Mouse (Mus musculus): ENCODE measurements around the gene Garem2. TPM values are rescaled to one million over a fixed set of nuclear protein-coding genes. Genes with fewer than 3 reads are reported as not detected.

Gene Garem2
- total and polyA plus RNA-seq, 3 experiments: 0.21 TPM; not detected in 2

DNA sequence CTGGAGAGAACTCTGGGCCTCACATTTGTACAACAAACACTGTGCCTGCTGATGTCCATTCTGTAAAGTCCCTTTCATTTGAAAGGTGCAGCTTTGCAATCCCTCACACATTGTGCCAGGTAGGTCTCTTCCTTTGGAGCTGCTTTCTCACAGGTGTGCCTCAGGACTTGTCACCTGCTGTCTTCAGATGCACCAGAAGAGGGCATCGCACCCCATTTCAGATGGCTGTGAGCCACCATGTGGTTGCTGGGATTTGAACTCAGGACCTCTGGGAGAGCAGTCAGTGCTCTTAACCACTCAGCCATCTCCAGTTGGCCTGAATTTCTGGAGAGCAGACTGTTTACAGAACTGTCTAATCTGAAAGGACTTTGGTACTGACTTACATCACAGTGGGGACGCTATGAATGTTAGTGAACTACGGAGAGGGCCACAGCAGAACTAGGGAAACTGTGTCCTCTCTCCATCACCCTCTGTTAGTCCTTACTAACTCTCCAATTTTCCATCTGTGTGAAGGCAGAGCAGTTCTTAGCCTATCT, 7.6 kb downstream of the Garem2 start:
- Histone ChIP-seq H3K4me2 (ENCODE audit: insufficient read depth, low read depth, poor library complexity, severe bottlenecking) (no peak overlapping the region), H3K4me1 (ENCODE audit: control insufficient read depth in 1 of 2, insufficient read depth in 2 of 2) (peaks cover 2 to 7% of the 10 kb centered on the region in 2 experiments; a peak in 1 of 4 replicates), H3K27ac (ENCODE audit: insufficient read depth, low read depth) (no peak overlapping the region), H3K9ac (ENCODE audit: insufficient read depth, low read depth) (no peak overlapping the region), H3K4me3 (replicated peaks in 1 of 3; ENCODE audit: low read depth in 2 of 3, low read length in 2 of 3, poor library complexity in 1 of 3) (no peak overlapping the region), H3K79me2 (replicated peaks; ENCODE audit: control insufficient read depth, extremely low read depth, insufficient read depth, poor library complexity, severe bottlenecking) (no peaks in the 10 kb centered on the region), H3K9me3 (replicated peaks; ENCODE audit: low read length) (peaks cover 12% of the 10 kb centered on the region), H3K36me3 (replicated peaks in 1 of 2; ENCODE audit: control insufficient read depth in 1 of 2, insufficient read depth in 1 of 2, low read length in 1 of 2) (peaks cover 0 to 23% of the 10 kb centered on the region in 2 experiments), H3K27me3 (replicated peaks) (no peaks in the 10 kb centered on the region)
- no peak for TF ChIP-seq MAZ (IDR thresholded peaks at IDR 0.05; ENCODE audit: low read depth, low read length)
- no peak for TF ChIP-seq MYC (IDR thresholded peaks at IDR 0.05; ENCODE audit: low read depth, low read length)
- no peak for TF ChIP-seq CHD2 (IDR thresholded peaks at IDR 0.05; ENCODE audit: low read length)
- TF ChIP-seq ZKSCAN1 (IDR thresholded peaks at IDR 0.05; ENCODE audit: borderline replicate concordance, low read depth, low read length): no peak
- TF ChIP-seq TBP (conservative IDR thresholded peaks at IDR 0.05; ENCODE audit: low read depth, low read length): no peak
- peak in 1 of 2 experiments; percentile 27; a peak in 1 of 4 replicates for TF ChIP-seq CTCF (conservative IDR thresholded peaks at IDR 0.05 in 1 of 2, IDR thresholded peaks at IDR 0.05 in 1 of 2; ENCODE audit: low read depth in 2 of 2, low read length in 2 of 2)
- no peak for DNase-seq (ENCODE audit: extremely low read depth)
- in situ Hi-C loops (cut with MboI; ENCODE audit: low pct_ligation_motif_present, low pct_unique_long_range_greater_than_20kb, low sequenced_read_pairs): no loop called here
- dilution Hi-C loops (cut with MboI; ENCODE audit: extremely low pct_ligation_motif_present, extremely low pct_unique_long_range_greater_than_20kb, low sequenced_read_pairs): no loop called here

DNA sequence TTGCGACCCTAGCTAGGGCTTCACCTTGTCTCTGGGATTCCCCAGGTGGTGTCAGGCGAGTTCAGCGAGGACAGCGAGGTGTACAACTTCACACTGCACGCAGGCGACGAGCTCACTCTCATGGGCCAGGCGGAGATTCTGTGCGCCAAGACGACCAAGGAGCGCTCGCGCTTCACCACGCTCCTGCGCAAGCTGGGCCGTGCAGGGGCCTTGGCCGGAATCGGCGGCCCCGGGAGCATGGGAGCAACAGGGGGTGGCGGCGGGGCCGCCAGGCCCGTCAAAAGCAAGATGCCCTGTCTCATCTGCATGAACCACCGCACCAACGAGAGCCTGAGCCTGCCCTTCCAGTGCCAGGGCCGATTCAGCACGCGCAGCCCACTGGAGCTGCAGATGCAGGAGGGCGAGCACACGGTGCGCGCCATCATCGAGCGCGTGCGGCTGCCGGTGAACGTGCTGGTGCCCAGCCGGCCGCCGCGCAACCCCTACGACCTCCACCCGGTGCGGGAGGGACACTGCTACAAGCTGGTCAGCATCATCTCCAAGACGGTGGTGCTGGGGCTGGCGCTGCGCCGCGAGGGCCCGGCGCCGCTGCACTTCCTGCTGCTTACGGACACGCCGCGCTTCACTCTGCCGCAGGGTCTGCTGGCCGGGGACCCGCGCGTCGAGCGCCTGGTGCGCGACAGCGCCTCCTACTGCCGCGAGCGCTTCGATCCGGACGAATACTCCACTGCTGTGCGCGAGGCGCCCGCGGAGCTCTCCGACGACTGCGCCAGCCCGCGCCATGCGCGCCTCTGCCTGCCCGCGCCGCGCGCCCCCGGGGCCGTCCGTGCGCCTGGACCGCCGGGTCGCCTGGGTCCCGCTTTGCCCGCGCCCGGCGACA, 9.2 kb downstream of the Garem2 start:
- peaks cover 2 to 10% of the 10 kb centered on the region in 2 experiments; a peak in 2 of 4 replicates for H3K4me1 ChIP-seq (ENCODE audit: control insufficient read depth in 1 of 2, insufficient read depth in 2 of 2)
- H3K27me3 ChIP-seq (replicated peaks): no peaks in the 10 kb centered on the region
- in situ Hi-C loops (cut with MboI; ENCODE audit: low pct_ligation_motif_present, low pct_unique_long_range_greater_than_20kb, low sequenced_read_pairs): no loop called here
- TF ChIP-seq SIN3A (IDR thresholded peaks at IDR 0.05; ENCODE audit: low read length): no peak
- TF ChIP-seq POLR2AphosphoS2 (IDR thresholded peaks at IDR 0.05; ENCODE audit: low read depth, low read length): no peak
- no peak for TF ChIP-seq MAFK (IDR thresholded peaks at IDR 0.05; ENCODE audit: insufficient replicate concordance, low read length)
- TF ChIP-seq GABPA (IDR thresholded peaks at IDR 0.05; ENCODE audit: insufficient replicate concordance, low read depth, low read length): no peak
- no peak for TF ChIP-seq CHD1 (IDR thresholded peaks at IDR 0.05; ENCODE audit: low read depth, low read length)
- no peak for TF ChIP-seq JUN (IDR thresholded peaks at IDR 0.05; ENCODE audit: insufficient read depth, low read depth, low read length)
- TF ChIP-seq RCOR1 (conservative IDR thresholded peaks at IDR 0.05; ENCODE audit: low read depth, low read length): no peak
- no peak for TF ChIP-seq POLR2A (IDR thresholded peaks at IDR 0.05; ENCODE audit: low read depth, low read length)
- TF ChIP-seq MAZ (IDR thresholded peaks at IDR 0.05; ENCODE audit: low read depth, low read length): no peak
- no peak for TF ChIP-seq KAT2A (IDR thresholded peaks at IDR 0.05; ENCODE audit: insufficient replicate concordance, low read length)
- TF ChIP-seq PAX5 (IDR thresholded peaks at IDR 0.05; ENCODE audit: low read length): no peak
- no peak for TF ChIP-seq MEF2A (IDR thresholded peaks at IDR 0.05; ENCODE audit: borderline replicate concordance, low read depth, low read length)
- no peak for TF ChIP-seq MAX (IDR thresholded peaks at IDR 0.05; ENCODE audit: low read length)
- TF ChIP-seq HCFC1 (IDR thresholded peaks at IDR 0.05; ENCODE audit: low read depth, low read length): no peak
- DNase-seq (ENCODE audit: extremely low read depth): no peak
- H3K9me3 ChIP-seq (replicated peaks; ENCODE audit: low read length): peaks cover 12% of the 10 kb centered on the region
- H3K9ac ChIP-seq (ENCODE audit: insufficient read depth, low read depth): no peak overlapping the region
- no peak overlapping the region for H3K4me2 ChIP-seq (ENCODE audit: insufficient read depth, low read depth, poor library complexity, severe bottlenecking)
- H3K36me3 ChIP-seq (replicated peaks in 1 of 2; ENCODE audit: control insufficient read depth in 1 of 2, insufficient read depth in 1 of 2, low read length in 1 of 2): peaks cover 8 to 38% of the 10 kb centered on the region in 2 experiments
- no peaks in the 10 kb centered on the region for H3K79me2 ChIP-seq (replicated peaks; ENCODE audit: control insufficient read depth, extremely low read depth, insufficient read depth, poor library complexity, severe bottlenecking)
- H3K27ac ChIP-seq (ENCODE audit: insufficient read depth, low read depth): no peak overlapping the region
- dilution Hi-C loops (cut with MboI; ENCODE audit: extremely low pct_ligation_motif_present, extremely low pct_unique_long_range_greater_than_20kb, low sequenced_read_pairs): no loop called here
- no peak overlapping the region for H3K4me3 ChIP-seq (replicated peaks in 1 of 3; ENCODE audit: low read depth in 2 of 3, low read length in 2 of 3, poor library complexity in 1 of 3)
